Mouse (Mus musculus) spleen, postnatal 10 days (tissue): ENCODE measurements around the gene Ets2.
"Not testable (repeated sequence)": the region's sequence is repeated elsewhere in the genome, so short reads cannot be mapped to it uniquely, and the experiment has no call there.

Source experiments
- DNase-seq, 2 experiments: peaks; one replicate each; pipeline ENCODE4 v3.0.0; 2021 to 2022; ENCODE audit warnings: low spot score in 2 of 2

The Ets2 gene

GRCm38 (mm10) chr16:95734785-95735184 is 32.9 kb downstream of the Ets2 start:
- DNase-seq, result no peak

- DNase-seq, result peak in 1 of 2 experiments; percentile 40
These were observed 34.2 kb downstream of the Ets2 start for GRCm38 (mm10) chr16:95736059-95736458.

GRCm38 (mm10) chr16:95736470-95736869 is 34.6 kb downstream of the Ets2 start:
- DNase-seq, result no peak

- DNase-seq, result no peak
These were observed 37.6 kb downstream of the Ets2 start for GRCm38 (mm10) chr16:95739522-95739921.

- DNase-seq, result no peak
These were observed 39.5 kb downstream of the Ets2 start for GRCm38 (mm10) chr16:95741358-95741757.

- DNase-seq, result no peak
These were observed 40.3 kb downstream of the Ets2 start for GRCm38 (mm10) chr16:95741915-95742739.

GRCm38 (mm10) chr16:95742740-95743030 is 40.8 kb downstream of the Ets2 start:
- no peak for DNase-seq

- no peak for DNase-seq
These were observed 41.2 kb downstream of the Ets2 start for GRCm38 (mm10) chr16:95743104-95743503.

- no peak for DNase-seq
These were observed 42.9 kb downstream of the Ets2 start for GRCm38 (mm10) chr16:95744771-95745170.

- DNase-seq, result no peak
These were observed 43.8 kb downstream of the Ets2 start for GRCm38 (mm10) chr16:95745685-95746084.

GRCm38 (mm10) chr16:95746565-95746964 is 44.7 kb downstream of the Ets2 start:
- DNase-seq, result no peak

GRCm38 (mm10) chr16:95749291-95750103 is 47.6 kb downstream of the Ets2 start:
- no peak for DNase-seq

- DNase-seq, result no peak
These were observed 48.3 kb downstream of the Ets2 start for GRCm38 (mm10) chr16:95750211-95750629.

- DNase-seq, result no peak
These were observed 50.6 kb downstream of the Ets2 start for GRCm38 (mm10) chr16:95752502-95752901.

GRCm38 (mm10) chr16:95753295-95753694 is 51.4 kb downstream of the Ets2 start:
- no peak for DNase-seq

- no peak for DNase-seq
These were observed 57.5 kb downstream of the Ets2 start for GRCm38 (mm10) chr16:95759151-95759987.

GRCm38 (mm10) chr16:95759988-95760391 is 58.1 kb downstream of the Ets2 start:
- no peak for DNase-seq

- no peak for DNase-seq
These were observed 59.9 kb downstream of the Ets2 start for GRCm38 (mm10) chr16:95761742-95762141.

- no peak for DNase-seq
These were observed 61.3 kb downstream of the Ets2 start for GRCm38 (mm10) chr16:95763201-95763600.

- not testable (repeated sequence) for DNase-seq
These were observed 62.2 kb downstream of the Ets2 start for GRCm38 (mm10) chr16:95764041-95764440.

GRCm38 (mm10) chr16:95766181-95766580 is 64.3 kb downstream of the Ets2 start:
- no peak for DNase-seq

- DNase-seq, result no peak
These were observed 65.4 kb downstream of the Ets2 start for GRCm38 (mm10) chr16:95767246-95767645.
